Mouse (Mus musculus): ENCODE data around the gene Npas1. TPM values are rescaled to one million over a fixed set of nuclear protein-coding genes. Genes with fewer than 3 reads are reported as not detected.

The Npas1 gene
- not detected for total RNA-seq (2023)

DNA sequence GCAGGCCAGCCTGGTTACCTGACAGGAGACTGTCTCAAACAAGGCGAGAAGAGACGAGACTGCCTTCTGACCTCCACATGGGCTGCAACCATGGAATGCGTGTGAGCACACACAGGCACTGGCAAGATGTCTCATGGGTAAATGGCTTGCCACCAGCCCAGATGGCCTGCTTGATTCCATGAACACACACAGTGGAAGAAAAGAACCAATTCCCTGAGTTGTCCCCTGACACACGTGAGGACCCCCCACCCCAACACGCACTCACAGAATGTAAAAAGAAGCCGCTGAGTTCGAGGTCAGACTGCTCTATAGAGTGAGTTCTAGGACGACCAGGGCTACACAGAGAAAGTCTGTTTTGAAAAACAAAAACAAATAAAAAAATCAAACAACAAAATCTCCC lies at the start of gene Npas1:
Npas1 (minus strand) TSS at position 101 of the 400 bp plus-strand sequence.

DNA sequence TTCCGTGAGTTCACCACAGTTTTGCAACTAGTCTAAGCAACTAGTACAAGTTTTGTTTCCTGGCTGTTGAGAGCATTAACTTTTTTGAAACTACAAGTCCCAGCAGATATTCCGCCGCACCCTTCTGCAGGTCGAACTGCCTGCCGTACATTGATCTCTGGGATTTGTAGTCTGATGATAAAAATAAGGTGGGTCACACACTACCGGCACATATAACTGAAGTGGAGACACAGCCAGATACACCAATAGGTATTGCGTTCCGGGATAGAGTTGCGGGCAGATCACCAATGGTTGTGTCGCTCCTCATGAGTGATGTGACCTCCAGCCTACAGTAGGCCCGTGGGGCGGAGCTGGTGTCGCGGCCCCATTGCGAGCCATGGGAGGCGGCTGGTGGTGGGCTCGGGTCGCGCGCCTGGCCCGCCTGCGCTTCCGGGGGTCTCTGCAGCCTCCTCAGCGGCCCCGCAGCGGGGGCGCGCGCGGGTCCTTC lies 24.9 kb downstream of the Npas1 start, which contains the start of gene Tmem160:
Tmem160 (plus strand) TSS at position 193 of the 487 bp plus-strand sequence.

Other genes with a start within 250 kb of the Npas1 start
- 10 to 100 TPM; 24.0 to 25.0 TPM for gene C5ar2, start 233.6 kb downstream of the Npas1 start, total RNA-seq (2023)
- 100 to 1,000 TPM; 318 to 350 TPM for gene C5ar1, start 218.2 kb downstream of the Npas1 start, total RNA-seq (2023)
- gene Inafm1, start 204.1 kb downstream of the Npas1 start, total RNA-seq (2023), result 10 to 100 TPM; 11.0 to 12.4 TPM
- 100 to 1,000 TPM; 134 to 171 TPM for gene Ccdc9, start 190.9 kb downstream of the Npas1 start, total RNA-seq (2023)
- gene Bbc3, start 169.3 kb downstream of the Npas1 start, total RNA-seq (2023), result 10 to 100 TPM; 24.8 to 27.5 TPM
- 10 to 100 TPM; 56.1 to 57.2 TPM for gene Sae1, start 89.9 kb downstream of the Npas1 start, total RNA-seq (2023)
- gene Zc3h4, start 76.8 kb downstream of the Npas1 start, total RNA-seq (2023), result 10 to 100 TPM; 58.3 to 67.7 TPM
- 10 to 100 TPM; 22.0 to 30.5 TPM for gene Tmem160, start 24.9 kb downstream of the Npas1 start, total RNA-seq (2023)
- gene Arhgap35, start 137.3 kb upstream of the Npas1 start, total RNA-seq (2023), result 1 to 10 TPM; 2.7 to 3.3 TPM
- gene Ceacam15, start 198.0 kb upstream of the Npas1 start, total RNA-seq (2023), result not detected
- gene Ceacam9, start 244.2 kb upstream of the Npas1 start, total RNA-seq (2023), result not detected

Data from neutrophil, adult 83 days (primary cell).